ENCODE assay signal across 21 mouse cellular contexts in genomic region chr4:35169571-35170125, GRCm38 (mm10). TPM values are rescaled to one million over a fixed set of nuclear protein-coding genes. Genes with fewer than 3 reads are reported as not detected.
DNase-seq lines count a peak whose midpoint lies in the region; ATAC-seq and TF ChIP-seq lines count a peak whose summit lies in the region.
"Had no signal": no experiment of that assay in that cellular context is flagged by ENCODE, and none has a peak within 500 bp of the region (broad histone marks: within the 10 kb centered on the region; RNA-seq: fewer than 3 reads in every experiment).

No protein-coding gene starts in this region.

- 40% methylated on average over 13 of the region's 13 CpGs for WGBS in forebrain, postnatal 0 days
- 91% methylated on average over 13 of the region's 13 CpGs for WGBS in forebrain, embryonic 10.5 days
- 41% methylated on average over 13 of the region's 13 CpGs for WGBS in lung, embryonic 14.5 days
- 45% methylated on average over 13 of the region's 13 CpGs for WGBS in lung, adult 2 months

- H3K9me3 ChIP-seq in forebrain, postnatal 0 days (ENCODE audit: low read length): no peaks in the 10 kb centered on the region
- no peaks in the 10 kb centered on the region for H3K9me3 ChIP-seq in forebrain, embryonic 10.5 days
- no peaks in the 10 kb centered on the region for H3K9me3 ChIP-seq in lung, embryonic 14.5 days (ENCODE audit: low read depth, low read length)
- H3K9me3 ChIP-seq: G1E; heart, embryonic 15.5 days; hindbrain, embryonic 10.5 days; liver, embryonic 12.5 days; neural tube, embryonic 13.5 days had no signal

- TF ChIP-seq CTCF in forebrain, postnatal 0 days (IDR thresholded peaks at IDR 0.05; ENCODE audit: low read depth): no peak
- TF ChIP-seq CTCF in lung, embryonic 14.5 days (IDR thresholded peaks at IDR 0.05; ENCODE audit: low read depth): no peak
- no peak for TF ChIP-seq CTCF in lung, adult 2 months (IDR thresholded peaks at IDR 0.05; ENCODE audit: insufficient read depth, low read length)
- no peak for TF ChIP-seq CTCF in brain, embryonic 14.5 days (IDR thresholded peaks at IDR 0.05; ENCODE audit: borderline replicate concordance, extremely low read depth, insufficient read depth, insufficient read length)

- no peaks in the 10 kb centered on the region for H3K36me3 ChIP-seq in forebrain, postnatal 0 days (ENCODE audit: insufficient read depth)
- H3K36me3 ChIP-seq in forebrain, embryonic 10.5 days (replicated peaks): no peaks in the 10 kb centered on the region
- H3K36me3 ChIP-seq in lung, embryonic 14.5 days (ENCODE audit: insufficient read depth): no peaks in the 10 kb centered on the region
- H3K36me3 ChIP-seq: G1E; heart, embryonic 15.5 days; hindbrain, embryonic 10.5 days; liver, embryonic 12.5 days; neural tube, embryonic 13.5 days had no signal

- no peaks in the 10 kb centered on the region for H3K27me3 ChIP-seq in forebrain, postnatal 0 days (ENCODE audit: insufficient read depth, low read length)
- no peaks in the 10 kb centered on the region for H3K27me3 ChIP-seq in forebrain, embryonic 10.5 days (ENCODE audit: poor library complexity, severe bottlenecking)
- no peaks in the 10 kb centered on the region for H3K27me3 ChIP-seq in lung, embryonic 14.5 days (ENCODE audit: insufficient read depth, low read length)
- H3K27me3 ChIP-seq: heart, embryonic 15.5 days; liver, embryonic 12.5 days; neural tube, embryonic 13.5 days had no signal

- H3K27ac ChIP-seq in forebrain, postnatal 0 days (ENCODE audit: low read depth, low read length): no peak overlapping the region
- H3K27ac ChIP-seq in forebrain, embryonic 10.5 days: no peak overlapping the region
- no peak overlapping the region for H3K27ac ChIP-seq in lung, embryonic 14.5 days (ENCODE audit: low read depth)
- H3K27ac ChIP-seq: heart, embryonic 15.5 days; hindbrain, embryonic 10.5 days; liver, embryonic 12.5 days; macrophage; neural tube, embryonic 13.5 days had no signal

- H3K4me2 ChIP-seq in forebrain, postnatal 0 days (ENCODE audit: low read depth): no peak overlapping the region
- no peak overlapping the region for H3K4me2 ChIP-seq in lung, embryonic 14.5 days
- H3K4me2 ChIP-seq: heart, embryonic 15.5 days; liver, embryonic 12.5 days; neural tube, embryonic 13.5 days had no signal

- DNase-seq in forebrain, postnatal 0 days: peak; percentile 50
- no peak for DNase-seq in forebrain, embryonic 10.5 days (ENCODE audit: extremely low spot score, low spot score)
- DNase-seq in lung, embryonic 14.5 days: peak; percentile 82
- DNase-seq in lung, adult 2 months: no peak
- peak; percentile 48 for DNase-seq in Muller cell, postnatal 12 days (ENCODE audit: inconsistent ontology term)
- DNase-seq in brain, embryonic 14.5 days (ENCODE audit: low read depth): peak; percentile 65
- DNase-seq in gastrocnemius, postnatal 14 days: no peak
- no peak for DNase-seq in T-cell, adult 2 months (ENCODE audit: low spot score)
- DNase-seq: adrenal gland, postnatal 36 days; heart, adult 18-20 months; kidney, adult 11 months; kidney, postnatal 14 days; layer of hippocampus, adult 9-11 months had no signal

- H3K9ac ChIP-seq in forebrain, postnatal 0 days: no peak overlapping the region
- H3K9ac ChIP-seq in lung, embryonic 14.5 days: no peak overlapping the region
- H3K9ac ChIP-seq: heart, embryonic 15.5 days; liver, embryonic 12.5 days; neural tube, embryonic 13.5 days had no signal

- no peaks in the 10 kb centered on the region for H3K4me1 ChIP-seq in forebrain, postnatal 0 days (ENCODE audit: insufficient read depth)
- H3K4me1 ChIP-seq in forebrain, embryonic 10.5 days: no peaks in the 10 kb centered on the region
- 0 out of 2 replicates have a peak, but pooled peaks cover 3% of the 10 kb centered on the region for H3K4me1 ChIP-seq in lung, embryonic 14.5 days (ENCODE audit: insufficient read depth)
- H3K4me1 ChIP-seq in lung, adult 2 months (ENCODE audit: control insufficient read depth, insufficient read depth, low read length): no peaks in the 10 kb centered on the region; the same call in 1 of the 2 replicates
- H3K4me1 ChIP-seq: heart, embryonic 15.5 days; hindbrain, embryonic 10.5 days had no signal

- ATAC-seq in forebrain, postnatal 0 days: no peak
- ATAC-seq in lung, embryonic 14.5 days (ENCODE audit: insufficient read depth): peak; percentile 66
- ATAC-seq: liver, embryonic 12.5 days had no signal

- intact Hi-C loops in gastrocnemius, postnatal 14 days (cut with DNase I; ENCODE audit: low total_unique reads): no loop called here

- no peak overlapping the region for H3K4me3 ChIP-seq in forebrain, postnatal 0 days (ENCODE audit: low read depth, low read length)
- H3K4me3 ChIP-seq in forebrain, embryonic 10.5 days: no peak overlapping the region
- no peak overlapping the region for H3K4me3 ChIP-seq in lung, embryonic 14.5 days (ENCODE audit: low read depth, low read length)
- no peak overlapping the region for H3K4me3 ChIP-seq in lung, adult 2 months (replicated peaks; ENCODE audit: extremely low read depth, low read depth, low read length)
- H3K4me3 ChIP-seq: heart, embryonic 15.5 days; hindbrain, embryonic 10.5 days; liver, embryonic 12.5 days; neural tube, embryonic 13.5 days had no signal

- no peak for TF ChIP-seq POLR2A in lung, adult 2 months (IDR thresholded peaks at IDR 0.05; ENCODE audit: borderline replicate concordance, extremely low read depth, low read depth, low read length)
- TF ChIP-seq POLR2A in brain, embryonic 14.5 days (IDR thresholded peaks at IDR 0.05; ENCODE audit: borderline replicate concordance, extremely low read depth, insufficient read depth, insufficient read length, poor library complexity, severe bottlenecking): no peak

RNA-seq across cellular contexts. Expression of gene Mob3b, which starts 12.4 kb away (rescaled TPM):
- 3.0 and 3.2 TPM in 2 replicates for total RNA-seq in forebrain, postnatal 0 days (2014; rRNA removed)
- 2.1 and 4.3 TPM in 2 replicates for polyA plus RNA-seq in forebrain, postnatal 0 days (2015; fragmentation: Nextera tagmentation; extraction: Ambion mirVana)
- polyA plus RNA-seq in forebrain, embryonic 10.5 days (2016; fragmentation: Nextera tagmentation; extraction: Ambion mirVana): 20.3 and 24.1 TPM in 2 replicates
- polyA plus RNA-seq in lung, embryonic 14.5 days (2014; fragmentation: Nextera tagmentation; extraction: Ambion mirVana): 14.0 and 14.9 TPM in 2 replicates
- 8.4 and 10.4 TPM in 2 replicates for polyA plus RNA-seq in lung, adult 2 months (2012; rRNA removed)
- polyA plus RNA-seq in brain, embryonic 14.5 days (2012; rRNA removed): 2.8 and 2.9 TPM in 2 replicates
- 1 to 10 TPM in 1 of 2 experiments, under 1 TPM in 1; 0.89 to 2.5 TPM for total RNA-seq in gastrocnemius, postnatal 14 days (2021)
- polyA plus RNA-seq: G1E had no signal

RNA-seq across cellular contexts. Expression of gene Ifnk, which starts 17.8 kb away (rescaled TPM):
- not detected in 2 replicates for total RNA-seq in forebrain, postnatal 0 days (2014; rRNA removed)
- not detected in 2 replicates for polyA plus RNA-seq in forebrain, postnatal 0 days (2015; fragmentation: Nextera tagmentation; extraction: Ambion mirVana)
- 0.39 and 0.67 TPM in 2 replicates for polyA plus RNA-seq in forebrain, embryonic 10.5 days (2016; fragmentation: Nextera tagmentation; extraction: Ambion mirVana)
- polyA plus RNA-seq in lung, embryonic 14.5 days (2014; fragmentation: Nextera tagmentation; extraction: Ambion mirVana): 0.32 and 0.39 TPM in 2 replicates
- polyA plus RNA-seq in lung, adult 2 months (2012; rRNA removed): not detected in 2 replicates
- polyA plus RNA-seq in brain, embryonic 14.5 days (2012; rRNA removed): not detected in 2 replicates
- total RNA-seq in gastrocnemius, postnatal 14 days (2021): not detected
- total RNA-seq: adrenal gland, postnatal 36 days; G1E; heart, adult 18-20 months; left cerebral cortex, postnatal 14 days; monocyte, adult 5-6 weeks had no signal
- polyA plus RNA-seq: G1E; heart, embryonic 15.5 days; liver, embryonic 12.5 days; macrophage; neural tube, embryonic 13.5 days had no signal

RNA-seq across cellular contexts. Expression of gene C9orf72, which starts 56.3 kb away (rescaled TPM):
- 56.5 and 61.5 TPM in 2 replicates for total RNA-seq in forebrain, postnatal 0 days (2014; rRNA removed)
- polyA plus RNA-seq in forebrain, postnatal 0 days (2015; fragmentation: Nextera tagmentation; extraction: Ambion mirVana): 44.6 and 47.7 TPM in 2 replicates
- 14.3 and 17.1 TPM in 2 replicates for polyA plus RNA-seq in forebrain, embryonic 10.5 days (2016; fragmentation: Nextera tagmentation; extraction: Ambion mirVana)
- 14.6 and 16.3 TPM in 2 replicates for polyA plus RNA-seq in lung, embryonic 14.5 days (2014; fragmentation: Nextera tagmentation; extraction: Ambion mirVana)
- polyA plus RNA-seq in lung, adult 2 months (2012; rRNA removed): 4.6 and 6.4 TPM in 2 replicates
- polyA plus RNA-seq in brain, embryonic 14.5 days (2012; rRNA removed): 40.9 and 41.8 TPM in 2 replicates
- total RNA-seq in gastrocnemius, postnatal 14 days (2021): 10 to 100 TPM in 1 of 2 experiments, 1 to 10 TPM in 1; 7.7 to 10.1 TPM

Comparison
In these comparisons a context has a peak if more than half of its experiments do, and no peak if none do; other contexts are left out.
1. DNase-seq: peak in forebrain, postnatal 0 days (single experiment), lung, embryonic 14.5 days (single experiment), Muller cell, postnatal 12 days (single experiment) and brain, embryonic 14.5 days (single experiment); none in forebrain, embryonic 10.5 days (single experiment), lung, adult 2 months (single experiment), gastrocnemius, postnatal 14 days (single experiment) and T-cell, adult 2 months (single experiment).